Mouse (Mus musculus): ENCODE data around the gene Mipol1. TPM values are rescaled to one million over a fixed set of nuclear protein-coding genes. Genes with fewer than 3 reads are reported as not detected.

Mipol1 gene
- total and polyA plus RNA-seq, 3 experiments, result 6.4 to 10.4 (median 6.6) TPM

- no peak overlapping the region for H3K4me2 ChIP-seq (ENCODE audit: insufficient read depth, low read depth, poor library complexity, severe bottlenecking)
- no peak for DNase-seq (ENCODE audit: extremely low read depth)
- H3K36me3 ChIP-seq (replicated peaks in 1 of 2; ENCODE audit: control insufficient read depth in 1 of 2, insufficient read depth in 1 of 2, low read length in 1 of 2), result peaks cover 0 to 4% of the 10 kb centered on the region in 2 experiments
- dilution Hi-C loops (cut with MboI; ENCODE audit: extremely low pct_ligation_motif_present, extremely low pct_unique_long_range_greater_than_20kb, low sequenced_read_pairs) (no loop called here), in situ Hi-C loops (cut with MboI; ENCODE audit: low pct_ligation_motif_present, low pct_unique_long_range_greater_than_20kb, low sequenced_read_pairs) (no loop called here)
- no peaks in the 10 kb centered on the region for H3K27me3 ChIP-seq (replicated peaks)
- no peak overlapping the region for H3K27ac ChIP-seq (ENCODE audit: insufficient read depth, low read depth)
- H3K9me3 ChIP-seq (replicated peaks; ENCODE audit: low read length), result no peaks in the 10 kb centered on the region
- no peaks in the 10 kb centered on the region for H3K4me1 ChIP-seq (ENCODE audit: control insufficient read depth in 1 of 2, insufficient read depth in 2 of 2)
- no peak for TF ChIP-seq JUND (conservative IDR thresholded peaks at IDR 0.05; ENCODE audit: low read depth, low read length)
- H3K4me3 ChIP-seq (replicated peaks in 1 of 3; ENCODE audit: low read depth in 2 of 3, low read length in 2 of 3, poor library complexity in 1 of 3), result no peak overlapping the region
- H3K79me2 ChIP-seq (replicated peaks; ENCODE audit: control insufficient read depth, extremely low read depth, insufficient read depth, poor library complexity, severe bottlenecking), result no peaks in the 10 kb centered on the region
- H3K9ac ChIP-seq (ENCODE audit: insufficient read depth, low read depth), result no peak overlapping the region
Observed at GRCm38 (mm10) chr12:57307748-57308147, 77.5 kb downstream of the Mipol1 start.

GRCm38 (mm10) chr12:57339053-57339452 is 108.8 kb downstream of the Mipol1 start:
- H3K4me3 ChIP-seq (replicated peaks in 1 of 3; ENCODE audit: low read depth in 2 of 3, low read length in 2 of 3, poor library complexity in 1 of 3), result no peak overlapping the region
- H3K79me2 ChIP-seq (replicated peaks; ENCODE audit: control insufficient read depth, extremely low read depth, insufficient read depth, poor library complexity, severe bottlenecking), result no peaks in the 10 kb centered on the region
- peaks cover 3% of the 10 kb centered on the region for H3K9me3 ChIP-seq (replicated peaks; ENCODE audit: low read length)
- H3K27me3 ChIP-seq (replicated peaks), result no peaks in the 10 kb centered on the region
- no peak overlapping the region for H3K4me2 ChIP-seq (ENCODE audit: insufficient read depth, low read depth, poor library complexity, severe bottlenecking)
- dilution Hi-C loops (cut with MboI; ENCODE audit: extremely low pct_ligation_motif_present, extremely low pct_unique_long_range_greater_than_20kb, low sequenced_read_pairs) (no loop called here), in situ Hi-C loops (cut with MboI; ENCODE audit: low pct_ligation_motif_present, low pct_unique_long_range_greater_than_20kb, low sequenced_read_pairs) (no loop called here)
- TF ChIP-seq ELF1 (IDR thresholded peaks at IDR 0.05; ENCODE audit: low read depth, low read length) (no peak), ZC3H11A (IDR thresholded peaks at IDR 0.05; ENCODE audit: low read depth, low read length) (no peak), POLR2A (IDR thresholded peaks at IDR 0.05; ENCODE audit: low read depth, low read length) (no peak), ZNF384 (IDR thresholded peaks at IDR 0.05; ENCODE audit: low read depth, low read length) (no peak), UBTF (IDR thresholded peaks at IDR 0.05; ENCODE audit: low read depth, low read length) (no peak), ZMIZ1 (IDR thresholded peaks at IDR 0.05; ENCODE audit: low read depth, low read length) (no peak), MAZ (IDR thresholded peaks at IDR 0.05; ENCODE audit: low read depth, low read length) (no peak), BHLHE40 (IDR thresholded peaks at IDR 0.05; ENCODE audit: low read depth, low read length) (no peak), NRF1 (IDR thresholded peaks at IDR 0.05; ENCODE audit: low read depth, low read length) (no peak), MEF2A (IDR thresholded peaks at IDR 0.05; ENCODE audit: borderline replicate concordance, low read depth, low read length) (no peak)
- no peak for DNase-seq (ENCODE audit: extremely low read depth)
- H3K9ac ChIP-seq (ENCODE audit: insufficient read depth, low read depth), result no peak overlapping the region
- H3K36me3 ChIP-seq (replicated peaks in 1 of 2; ENCODE audit: control insufficient read depth in 1 of 2, insufficient read depth in 1 of 2, low read length in 1 of 2), result no peaks in the 10 kb centered on the region
- no peak overlapping the region for H3K27ac ChIP-seq (ENCODE audit: insufficient read depth, low read depth)
- H3K4me1 ChIP-seq (ENCODE audit: control insufficient read depth in 1 of 2, insufficient read depth in 2 of 2), result no peaks in the 10 kb centered on the region

GRCm38 (mm10) chr12:57340111-57340510 is 109.9 kb downstream of the Mipol1 start:
- H3K79me2 ChIP-seq (replicated peaks; ENCODE audit: control insufficient read depth, extremely low read depth, insufficient read depth, poor library complexity, severe bottlenecking), result no peaks in the 10 kb centered on the region
- no peak for TF ChIP-seq ZC3H11A (IDR thresholded peaks at IDR 0.05; ENCODE audit: low read depth, low read length)
- no peak for TF ChIP-seq MAX (IDR thresholded peaks at IDR 0.05; ENCODE audit: low read length)
- no peak for TF ChIP-seq MYC (IDR thresholded peaks at IDR 0.05; ENCODE audit: low read depth, low read length)
- no peak for TF ChIP-seq RAD21 (IDR thresholded peaks at IDR 0.05; ENCODE audit: low read depth, low read length)
- TF ChIP-seq JUN (IDR thresholded peaks at IDR 0.05; ENCODE audit: insufficient read depth, low read depth, low read length), result no peak
- no peak for TF ChIP-seq GABPA (IDR thresholded peaks at IDR 0.05; ENCODE audit: insufficient replicate concordance, low read depth, low read length)
- no peak for TF ChIP-seq ZMIZ1 (IDR thresholded peaks at IDR 0.05; ENCODE audit: low read depth, low read length)
- TF ChIP-seq ETS1 (conservative IDR thresholded peaks at IDR 0.05; ENCODE audit: low read depth, low read length), result no peak
- no peak for TF ChIP-seq USF2 (conservative IDR thresholded peaks at IDR 0.05; ENCODE audit: low read depth, low read length)
- no peak for TF ChIP-seq UBTF (IDR thresholded peaks at IDR 0.05; ENCODE audit: low read depth, low read length)
- TF ChIP-seq NELFE (IDR thresholded peaks at IDR 0.05; ENCODE audit: low read depth, low read length), result no peak
- no peak for TF ChIP-seq CTCF (conservative IDR thresholded peaks at IDR 0.05 in 1 of 2, IDR thresholded peaks at IDR 0.05 in 1 of 2; ENCODE audit: low read depth in 2 of 2, low read length in 2 of 2)
- no peak for TF ChIP-seq USF1 (IDR thresholded peaks at IDR 0.05; ENCODE audit: low read depth, low read length)
- TF ChIP-seq MAZ (IDR thresholded peaks at IDR 0.05; ENCODE audit: low read depth, low read length), result no peak
- no peak for TF ChIP-seq ZKSCAN1 (IDR thresholded peaks at IDR 0.05; ENCODE audit: borderline replicate concordance, low read depth, low read length)
- no peak for TF ChIP-seq TBP (conservative IDR thresholded peaks at IDR 0.05; ENCODE audit: low read depth, low read length)
- no peak overlapping the region for H3K27ac ChIP-seq (ENCODE audit: insufficient read depth, low read depth)
- no peak overlapping the region for H3K9ac ChIP-seq (ENCODE audit: insufficient read depth, low read depth)
- in situ Hi-C loops (cut with MboI; ENCODE audit: low pct_ligation_motif_present, low pct_unique_long_range_greater_than_20kb, low sequenced_read_pairs) (no loop called here), dilution Hi-C loops (cut with MboI; ENCODE audit: extremely low pct_ligation_motif_present, extremely low pct_unique_long_range_greater_than_20kb, low sequenced_read_pairs) (no loop called here)
- H3K27me3 ChIP-seq (replicated peaks), result no peaks in the 10 kb centered on the region
- no peaks in the 10 kb centered on the region for H3K36me3 ChIP-seq (replicated peaks in 1 of 2; ENCODE audit: control insufficient read depth in 1 of 2, insufficient read depth in 1 of 2, low read length in 1 of 2)
- H3K4me2 ChIP-seq (ENCODE audit: insufficient read depth, low read depth, poor library complexity, severe bottlenecking), result no peak overlapping the region
- H3K4me1 ChIP-seq (ENCODE audit: control insufficient read depth in 1 of 2, insufficient read depth in 2 of 2), result no peaks in the 10 kb centered on the region
- peaks cover 3% of the 10 kb centered on the region for H3K9me3 ChIP-seq (replicated peaks; ENCODE audit: low read length)
- DNase-seq (ENCODE audit: extremely low read depth), result no peak
- H3K4me3 ChIP-seq (replicated peaks in 1 of 3; ENCODE audit: low read depth in 2 of 3, low read length in 2 of 3, poor library complexity in 1 of 3), result no peak overlapping the region
